Mouse (Mus musculus): ENCODE data around the gene Tnr. TPM values are rescaled to one million over a fixed set of nuclear protein-coding genes. Genes with fewer than 3 reads are reported as not detected.

The Tnr gene
- polyA plus RNA-seq, 1 experiment from 2014 or later: not detected

DNA sequence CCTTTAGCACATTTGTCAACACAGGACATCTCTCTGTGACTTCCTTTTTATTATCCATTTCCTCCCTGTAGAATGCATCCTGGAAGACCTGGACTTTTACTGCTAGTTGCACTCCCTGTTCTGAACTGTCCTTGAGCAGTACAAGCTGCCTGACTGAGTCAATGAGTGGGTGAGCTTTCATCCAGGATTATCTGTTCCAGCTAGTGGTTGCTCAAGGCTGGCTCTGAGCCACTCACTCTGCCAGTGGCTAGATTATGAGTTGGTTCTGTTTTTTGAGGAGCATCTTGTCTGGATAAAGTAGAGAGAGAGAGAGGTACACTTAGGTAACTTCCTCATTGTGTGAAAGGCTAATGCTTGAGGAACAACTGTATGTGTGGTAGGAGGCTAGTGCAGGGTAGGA is 14.0 kb downstream of the Tnr start:
- Histone ChIP-seq H3K4me2 (ENCODE audit: low read length) (no peak overlapping the region), H3K9me3 (ENCODE audit: control insufficient read depth, low read length) (no peaks in the 10 kb centered on the region), H3K9ac (ENCODE audit: low read length) (no peak overlapping the region), H3K36me3 (ENCODE audit: control insufficient read depth, insufficient read depth, low read length) (no peaks in the 10 kb centered on the region), H3K27me3 (ENCODE audit: control insufficient read depth, insufficient read depth, low read length) (no peaks in the 10 kb centered on the region; the same call in 1 of the 2 replicates), H3K4me1 (ENCODE audit: control insufficient read depth in 2 of 2, insufficient read depth in 2 of 2, low read length in 2 of 2) (peaks cover 2 to 4% of the 10 kb centered on the region in 2 experiments; a peak in 2 of 4 replicates), H3K4me3 (ENCODE audit: control insufficient read depth in 1 of 2, insufficient read depth in 1 of 2, low read depth in 1 of 2, low read length in 2 of 2) (no peak overlapping the region), H3K27ac (replicated peaks in 1 of 2; ENCODE audit: control insufficient read depth in 1 of 2, insufficient read depth in 1 of 2, low read depth in 2 of 2, low read length in 2 of 2) (no peak overlapping the region)
- no peak for ATAC-seq (ENCODE audit: insufficient number of reproducible peaks, insufficient read depth, low FRiP score, low read depth)

DNA sequence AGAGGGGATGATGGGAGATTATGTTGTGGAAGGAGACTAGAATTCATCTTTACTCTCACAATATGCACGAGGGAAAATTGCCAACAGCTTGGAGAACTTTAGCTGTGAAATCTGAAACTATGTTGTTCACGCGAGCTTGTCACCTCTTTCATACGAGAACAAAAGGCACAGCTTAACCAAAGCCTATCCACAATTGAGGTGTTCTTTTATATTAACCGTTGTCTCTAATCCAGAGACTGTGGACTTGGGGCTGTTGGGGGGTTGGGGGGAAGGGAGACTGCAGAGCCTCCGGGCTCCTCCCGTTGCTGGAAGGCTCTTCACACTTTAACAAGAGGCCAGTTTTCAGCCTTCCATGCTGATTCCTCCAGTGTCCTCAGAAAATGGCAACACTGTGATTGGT is 14.5 kb downstream of the Tnr start:
- no peak overlapping the region for H3K9ac ChIP-seq (ENCODE audit: low read length)

DNA sequence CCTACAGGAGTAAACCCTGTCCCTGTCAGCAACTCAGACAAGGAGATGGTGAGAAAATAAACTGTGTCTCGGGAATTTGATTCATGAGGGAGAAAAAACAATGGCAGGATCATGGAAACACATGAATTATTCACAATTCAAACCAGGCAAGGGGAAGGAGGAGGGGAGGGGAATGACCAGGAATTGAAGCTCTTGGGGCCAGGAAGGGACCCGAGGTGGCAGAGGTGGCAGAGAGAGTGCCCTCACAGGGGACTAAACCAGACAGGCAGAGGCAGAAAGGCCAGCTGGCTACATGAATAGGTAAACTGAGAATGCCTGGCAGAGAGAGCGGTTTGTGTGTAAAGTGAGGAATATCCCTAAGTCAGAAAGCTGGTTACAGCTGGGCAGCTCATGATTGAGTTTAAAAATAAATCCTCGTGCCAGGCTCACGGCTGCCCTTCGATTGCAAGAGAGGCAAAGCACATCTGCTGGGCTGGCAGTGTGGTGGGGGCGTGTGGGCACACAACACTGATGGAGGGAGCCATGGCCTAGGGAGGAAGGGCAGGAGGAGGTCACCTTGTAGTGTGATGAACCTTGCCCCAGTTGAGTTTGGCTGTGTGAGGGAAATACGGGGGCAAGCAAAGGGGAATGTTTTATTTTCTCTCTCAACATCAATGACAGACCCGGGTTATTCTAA is 22.0 kb downstream of the Tnr start:
- ATAC-seq (ENCODE audit: insufficient number of reproducible peaks, insufficient read depth, low FRiP score, low read depth): no peak
- no peaks in the 10 kb centered on the region for H3K4me1 ChIP-seq (ENCODE audit: control insufficient read depth in 2 of 2, insufficient read depth in 2 of 2, low read length in 2 of 2)
- H3K27me3 ChIP-seq (ENCODE audit: control insufficient read depth, insufficient read depth, low read length): peaks cover 4% of the 10 kb centered on the region; the same call in 1 of the 2 replicates

More for the DNA sequence above, 14.5 kb downstream of the Tnr start:
- no peak for ATAC-seq (ENCODE audit: insufficient number of reproducible peaks, insufficient read depth, low FRiP score, low read depth)
- Histone ChIP-seq H3K4me3 (ENCODE audit: control insufficient read depth in 1 of 2, insufficient read depth in 1 of 2, low read depth in 1 of 2, low read length in 2 of 2) (no peak overlapping the region), H3K27ac (replicated peaks in 1 of 2; ENCODE audit: control insufficient read depth in 1 of 2, insufficient read depth in 1 of 2, low read depth in 2 of 2, low read length in 2 of 2) (no peak overlapping the region), H3K4me2 (ENCODE audit: low read length) (no peak overlapping the region), H3K4me1 (ENCODE audit: control insufficient read depth in 2 of 2, insufficient read depth in 2 of 2, low read length in 2 of 2) (peaks cover 2 to 4% of the 10 kb centered on the region in 2 experiments; a peak in 2 of 4 replicates), H3K36me3 (ENCODE audit: control insufficient read depth, insufficient read depth, low read length) (no peaks in the 10 kb centered on the region), H3K9me3 (ENCODE audit: control insufficient read depth, low read length) (no peaks in the 10 kb centered on the region), H3K27me3 (ENCODE audit: control insufficient read depth, insufficient read depth, low read length) (no peaks in the 10 kb centered on the region)
- 39% methylated on average over 7 of the region's 7 CpGs for WGBS

DNA sequence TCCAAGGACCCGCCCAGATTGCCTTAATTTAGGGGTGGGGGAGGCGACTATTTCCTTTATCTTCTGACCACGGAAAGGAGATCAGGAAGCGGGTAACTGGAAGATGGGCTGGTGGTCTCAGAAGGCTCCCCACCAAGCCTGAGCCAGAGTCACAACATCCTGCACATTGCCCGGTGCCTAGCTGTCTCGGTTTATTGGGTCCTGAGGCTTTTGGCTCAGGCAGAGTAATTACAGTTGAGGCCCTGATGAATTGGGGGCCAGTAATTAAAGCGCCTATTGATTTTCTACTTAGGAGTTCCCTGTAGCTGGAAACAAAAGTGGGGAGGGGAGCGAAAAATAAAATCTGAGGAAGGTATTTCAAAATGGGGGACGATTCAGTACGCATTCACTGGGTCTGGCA is 27.5 kb downstream of the Tnr start:
- no peak for ATAC-seq (ENCODE audit: insufficient number of reproducible peaks, insufficient read depth, low FRiP score, low read depth)
- no peak overlapping the region for H3K4me2 ChIP-seq (ENCODE audit: low read length)
- peaks cover 8% of the 10 kb centered on the region; the same call in 1 of the 2 replicates for H3K27me3 ChIP-seq (ENCODE audit: control insufficient read depth, insufficient read depth, low read length)
- 66% methylated on average over 10 of the region's 10 CpGs for WGBS
- H3K36me3 ChIP-seq (ENCODE audit: control insufficient read depth, insufficient read depth, low read length): no peaks in the 10 kb centered on the region
- H3K4me3 ChIP-seq (ENCODE audit: control insufficient read depth in 1 of 2, insufficient read depth in 1 of 2, low read depth in 1 of 2, low read length in 2 of 2): no peak overlapping the region
- H3K9ac ChIP-seq (ENCODE audit: low read length): no peak overlapping the region
- H3K27ac ChIP-seq (replicated peaks in 1 of 2; ENCODE audit: control insufficient read depth in 1 of 2, insufficient read depth in 1 of 2, low read depth in 2 of 2, low read length in 2 of 2): no peak overlapping the region
- H3K9me3 ChIP-seq (ENCODE audit: control insufficient read depth, low read length): no peaks in the 10 kb centered on the region
- H3K4me1 ChIP-seq (ENCODE audit: control insufficient read depth in 2 of 2, insufficient read depth in 2 of 2, low read length in 2 of 2): no peaks in the 10 kb centered on the region

More for the DNA sequence above, 22.0 kb downstream of the Tnr start:
- H3K4me2 ChIP-seq (ENCODE audit: low read length): no peak overlapping the region
- no peak overlapping the region for H3K4me3 ChIP-seq (ENCODE audit: control insufficient read depth in 1 of 2, insufficient read depth in 1 of 2, low read depth in 1 of 2, low read length in 2 of 2)
- H3K9ac ChIP-seq (ENCODE audit: low read length): no peak overlapping the region
- WGBS: 69% methylated on average over 9 of the region's 9 CpGs
- no peaks in the 10 kb centered on the region for H3K36me3 ChIP-seq (ENCODE audit: control insufficient read depth, insufficient read depth, low read length)
- H3K27ac ChIP-seq (replicated peaks in 1 of 2; ENCODE audit: control insufficient read depth in 1 of 2, insufficient read depth in 1 of 2, low read depth in 2 of 2, low read length in 2 of 2): no peak overlapping the region
- H3K9me3 ChIP-seq (ENCODE audit: control insufficient read depth, low read length): no peaks in the 10 kb centered on the region

DNA sequence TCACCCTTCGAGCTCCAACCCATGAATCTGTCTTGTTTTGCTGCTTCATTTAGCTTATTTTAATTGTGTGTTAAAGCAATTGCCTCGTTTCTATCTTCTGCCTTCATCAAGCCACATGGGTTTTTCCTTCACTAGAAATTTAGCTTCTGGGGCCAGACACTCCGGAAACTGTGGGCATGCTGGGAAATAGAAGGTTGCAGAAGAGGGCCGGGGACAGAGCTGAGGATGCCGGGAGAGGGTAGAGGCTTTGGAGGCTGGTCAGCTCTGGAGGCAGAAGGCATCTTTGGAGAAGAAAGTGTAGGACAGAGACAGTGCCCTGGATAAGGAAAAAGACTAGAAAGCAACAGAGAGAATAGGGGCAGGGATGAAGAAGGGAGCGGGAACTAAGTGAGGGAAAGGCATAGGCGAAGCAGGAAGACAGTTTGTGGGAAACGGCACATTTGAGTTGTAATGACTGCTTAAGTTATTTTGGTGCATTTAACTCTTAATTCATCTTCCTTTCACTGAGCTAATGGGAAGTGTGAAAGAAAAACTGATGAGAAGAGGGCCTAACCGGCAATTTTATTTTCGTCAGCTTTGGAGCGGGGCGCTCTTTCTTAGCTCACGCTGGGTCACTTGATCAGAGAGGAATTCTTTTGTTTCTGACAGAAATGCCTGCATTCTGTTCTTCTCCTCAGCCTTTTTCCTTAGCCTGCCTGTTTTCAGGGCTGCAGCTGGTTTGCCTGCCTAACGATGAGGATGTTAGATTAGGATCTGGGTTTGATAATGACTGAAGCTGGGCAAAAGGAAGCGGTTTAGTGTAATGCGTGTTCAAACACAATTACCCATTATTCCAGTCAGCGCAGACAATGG is 28.2 kb downstream of the Tnr start:
- WGBS: 62% methylated on average over 17 of the region's 17 CpGs
- peaks cover 8% of the 10 kb centered on the region; the same call in 1 of the 2 replicates for H3K27me3 ChIP-seq (ENCODE audit: control insufficient read depth, insufficient read depth, low read length)
- no peak for ATAC-seq (ENCODE audit: insufficient number of reproducible peaks, insufficient read depth, low FRiP score, low read depth)

DNA sequence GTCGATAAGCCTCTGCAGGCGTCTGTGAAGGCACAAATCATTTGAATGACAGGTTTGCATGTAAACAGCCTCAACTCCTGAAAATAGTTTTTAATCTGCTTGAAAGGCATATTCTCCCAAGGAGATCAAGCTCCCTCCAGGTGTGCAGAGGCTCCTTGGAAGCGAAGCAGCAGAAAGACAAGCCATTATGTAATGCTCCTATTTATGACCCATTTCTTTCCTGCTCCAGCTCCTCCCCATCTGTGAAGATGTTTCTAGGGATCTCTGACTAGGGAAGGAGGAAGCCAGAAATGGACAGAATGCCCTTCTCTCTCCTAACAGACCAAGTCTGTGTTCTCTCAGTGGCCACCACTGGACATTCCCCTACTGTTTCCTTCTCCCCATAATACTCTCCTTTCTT is 38.0 kb downstream of the Tnr start:
- Histone ChIP-seq H3K9me3 (ENCODE audit: control insufficient read depth, low read length) (no peaks in the 10 kb centered on the region), H3K4me1 (ENCODE audit: control insufficient read depth in 2 of 2, insufficient read depth in 2 of 2, low read length in 2 of 2) (no peaks in the 10 kb centered on the region), H3K4me2 (ENCODE audit: low read length) (no peak overlapping the region), H3K27me3 (ENCODE audit: control insufficient read depth, insufficient read depth, low read length) (no peaks in the 10 kb centered on the region), H3K9ac (ENCODE audit: low read length) (no peak overlapping the region), H3K27ac (replicated peaks in 1 of 2; ENCODE audit: control insufficient read depth in 1 of 2, insufficient read depth in 1 of 2, low read depth in 2 of 2, low read length in 2 of 2) (no peak overlapping the region), H3K4me3 (ENCODE audit: control insufficient read depth in 1 of 2, insufficient read depth in 1 of 2, low read depth in 1 of 2, low read length in 2 of 2) (no peak overlapping the region), H3K36me3 (ENCODE audit: control insufficient read depth, insufficient read depth, low read length) (no peaks in the 10 kb centered on the region)
- ATAC-seq (ENCODE audit: insufficient number of reproducible peaks, insufficient read depth, low FRiP score, low read depth): no peak
- 61% methylated on average over 3 of the region's 3 CpGs for WGBS

More for the DNA sequence above, 28.2 kb downstream of the Tnr start:
- no peak overlapping the region for H3K9ac ChIP-seq (ENCODE audit: low read length)
- no peaks in the 10 kb centered on the region for H3K36me3 ChIP-seq (ENCODE audit: control insufficient read depth, insufficient read depth, low read length)
- H3K4me1 ChIP-seq (ENCODE audit: control insufficient read depth in 2 of 2, insufficient read depth in 2 of 2, low read length in 2 of 2): no peaks in the 10 kb centered on the region
- no peak overlapping the region for H3K4me2 ChIP-seq (ENCODE audit: low read length)
- no peak overlapping the region for H3K4me3 ChIP-seq (ENCODE audit: control insufficient read depth in 1 of 2, insufficient read depth in 1 of 2, low read depth in 1 of 2, low read length in 2 of 2)
- no peak overlapping the region for H3K27ac ChIP-seq (replicated peaks in 1 of 2; ENCODE audit: control insufficient read depth in 1 of 2, insufficient read depth in 1 of 2, low read depth in 2 of 2, low read length in 2 of 2)
- H3K9me3 ChIP-seq (ENCODE audit: control insufficient read depth, low read length): no peaks in the 10 kb centered on the region

DNA sequence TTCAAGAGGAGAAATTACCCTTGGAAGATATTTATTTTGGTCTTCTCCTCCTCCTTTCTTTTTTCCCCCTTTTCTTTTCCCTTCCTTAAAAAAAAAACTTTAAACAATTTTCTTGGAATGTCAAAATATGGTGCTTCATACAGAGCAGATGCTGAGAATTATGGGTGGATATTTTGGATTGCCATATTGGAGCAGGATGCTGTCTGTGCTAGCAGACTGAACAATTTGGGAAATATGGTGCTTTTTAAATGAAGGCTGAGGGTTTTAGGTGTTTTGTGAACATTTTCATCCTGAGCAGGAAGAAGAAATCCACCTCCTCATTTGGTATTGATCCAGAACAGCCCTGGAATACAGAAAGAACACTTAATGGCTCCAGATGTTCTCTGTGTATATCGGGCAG is 41.6 kb downstream of the Tnr start:
- 95% methylated on average over 1 of the region's 1 CpGs for WGBS
- Histone ChIP-seq H3K4me1 (ENCODE audit: control insufficient read depth in 2 of 2, insufficient read depth in 2 of 2, low read length in 2 of 2) (no peaks in the 10 kb centered on the region), H3K27me3 (ENCODE audit: control insufficient read depth, insufficient read depth, low read length) (no peaks in the 10 kb centered on the region), H3K27ac (replicated peaks in 1 of 2; ENCODE audit: control insufficient read depth in 1 of 2, insufficient read depth in 1 of 2, low read depth in 2 of 2, low read length in 2 of 2) (no peak overlapping the region), H3K4me2 (ENCODE audit: low read length) (no peak overlapping the region), H3K9me3 (ENCODE audit: control insufficient read depth, low read length) (no peaks in the 10 kb centered on the region), H3K4me3 (ENCODE audit: control insufficient read depth in 1 of 2, insufficient read depth in 1 of 2, low read depth in 1 of 2, low read length in 2 of 2) (no peak overlapping the region), H3K36me3 (ENCODE audit: control insufficient read depth, insufficient read depth, low read length) (no peaks in the 10 kb centered on the region), H3K9ac (ENCODE audit: low read length) (no peak overlapping the region)
- no peak for ATAC-seq (ENCODE audit: insufficient number of reproducible peaks, insufficient read depth, low FRiP score, low read depth)
